Mouse (Mus musculus): Measurements from ENCODE around the gene Rin2.

DNA sequence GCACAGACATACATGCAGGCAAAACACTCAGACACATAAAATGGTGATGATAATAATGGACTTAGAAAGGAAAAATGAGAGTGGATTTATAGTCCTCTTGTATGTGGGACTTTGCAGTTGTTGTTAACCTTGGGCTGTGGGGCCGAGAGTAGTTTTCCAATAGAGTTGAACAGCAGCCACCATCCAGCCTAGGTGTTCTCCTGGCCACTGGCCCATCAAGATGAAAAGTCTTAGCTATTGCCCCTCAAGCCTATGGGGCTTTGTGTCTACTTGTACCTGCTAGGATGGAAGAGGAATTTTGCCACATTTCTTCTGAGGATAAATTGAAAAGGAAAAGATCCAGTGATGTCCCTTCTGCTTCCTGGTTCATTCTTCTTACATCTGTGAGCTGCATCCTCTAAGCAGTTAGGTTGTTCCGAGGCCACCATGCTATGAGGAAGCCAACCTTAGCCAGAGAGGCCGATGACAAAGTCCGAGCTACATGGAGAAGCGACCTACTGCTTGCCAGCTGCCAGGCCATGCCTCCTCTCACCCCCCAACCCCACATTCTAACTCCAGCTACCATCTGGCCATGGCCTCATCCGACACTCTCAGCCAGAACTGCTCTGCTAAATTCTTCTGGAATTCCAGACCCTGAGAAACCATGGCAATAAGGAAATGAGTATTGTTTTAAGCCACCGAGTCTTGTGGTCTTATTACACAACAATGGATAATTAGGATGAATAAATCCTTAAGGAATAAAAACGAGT lies 25.4 kb downstream of the Rin2 start:
- TF ChIP-seq CTCF (IDR thresholded peaks at IDR 0.05; ENCODE audit: low read depth, low read length): no peak
- no peak for TF ChIP-seq POLR2A (IDR thresholded peaks at IDR 0.05; ENCODE audit: extremely low read depth, insufficient read depth, low read length)

Measured in liver, adult 2 months (tissue).